ENCODE assay signal across 29 mouse cellular contexts in genomic region chr16:39159725-39160124, GRCm38 (mm10).
DNase-seq lines count a peak whose midpoint lies in the region; ATAC-seq and TF ChIP-seq lines count a peak whose summit lies in the region.
"Had no signal": no experiment of that assay in that cellular context is flagged by ENCODE, and none has a peak within 500 bp of the region (broad histone marks: within the 10 kb centered on the region; RNA-seq: fewer than 3 reads in every experiment).

No protein-coding gene starts in this region.

- H3K4me2 ChIP-seq in hindbrain, postnatal 0 days (ENCODE audit: low read depth, low read length), result no peak overlapping the region
- H3K4me2 ChIP-seq in hindbrain, embryonic 13.5 days, result no peak overlapping the region
- H3K4me2 ChIP-seq: embryonic facial prominence, embryonic 13.5 days; forebrain, embryonic 12.5 days; forebrain, embryonic 15.5 days; heart, embryonic 13.5 days; hindbrain, embryonic 15.5 days; intestine, embryonic 15.5 days had no signal

- H3K9me3 ChIP-seq in hindbrain, postnatal 0 days (ENCODE audit: low read length), result no peaks in the 10 kb centered on the region
- H3K9me3 ChIP-seq in hindbrain, embryonic 13.5 days, result no peaks in the 10 kb centered on the region
- H3K9me3 ChIP-seq: embryonic facial prominence, embryonic 10.5 days; embryonic facial prominence, embryonic 13.5 days; forebrain, embryonic 12.5 days; forebrain, embryonic 15.5 days; heart, embryonic 10.5 days; heart, embryonic 13.5 days; hindbrain, embryonic 15.5 days; intestine, embryonic 15.5 days had no signal

- H3K4me1 ChIP-seq in hindbrain, postnatal 0 days (ENCODE audit: insufficient read depth, low read length), result no peaks in the 10 kb centered on the region
- H3K4me1 ChIP-seq in hindbrain, embryonic 13.5 days (replicated peaks), result no peaks in the 10 kb centered on the region
- H3K4me1 ChIP-seq: embryonic facial prominence, embryonic 10.5 days; embryonic facial prominence, embryonic 13.5 days; forebrain, embryonic 12.5 days; forebrain, embryonic 15.5 days; heart, embryonic 10.5 days; hindbrain, embryonic 15.5 days; intestine, embryonic 15.5 days had no signal

- H3K4me3 ChIP-seq in hindbrain, postnatal 0 days (ENCODE audit: low read length), result no peak overlapping the region
- no peak overlapping the region for H3K4me3 ChIP-seq in hindbrain, embryonic 13.5 days
- H3K4me3 ChIP-seq: embryonic facial prominence, embryonic 10.5 days; embryonic facial prominence, embryonic 13.5 days; erythroblast, embryonic 14.5 days; forebrain, embryonic 12.5 days; forebrain, embryonic 15.5 days; heart, adult 2 months; heart, embryonic 10.5 days; heart, embryonic 13.5 days; hindbrain, embryonic 15.5 days; intestine, embryonic 15.5 days had no signal

- no peak overlapping the region for H3K27ac ChIP-seq in hindbrain, postnatal 0 days
- no peak overlapping the region for H3K27ac ChIP-seq in hindbrain, embryonic 13.5 days
- H3K27ac ChIP-seq: embryonic facial prominence, embryonic 10.5 days; embryonic facial prominence, embryonic 13.5 days; forebrain, embryonic 12.5 days; forebrain, embryonic 15.5 days; heart, adult 2 months; heart, embryonic 10.5 days; heart, embryonic 13.5 days; hindbrain, embryonic 15.5 days; intestine, embryonic 15.5 days had no signal

- no peak for ATAC-seq in hindbrain, postnatal 0 days
- ATAC-seq in hindbrain, embryonic 13.5 days (ENCODE audit: low FRiP score), result no peak
- ATAC-seq: activated CD4-positive, CD25-positive, alpha-beta regulatory T cell, adult 4 months; forebrain, embryonic 15.5 days; intestine, embryonic 15.5 days had no signal

- DNase-seq in adrenal gland, adult 2 months, result peak; percentile 31
- DNase-seq in adrenal gland, postnatal 4 days (ENCODE audit: low spot score in 2 of 2), result no peak
- peak; percentile 44 for DNase-seq in A20 (ENCODE audit: low read depth, low spot score)
- DNase-seq in adrenal gland, postnatal 10 days, result peak; percentile 12
- DNase-seq in yolk sac, embryonic 10.5 days (ENCODE audit: low spot score), result no peak
- no peak for DNase-seq in hindbrain, postnatal 0 days (ENCODE audit: low spot score)
- DNase-seq: cerebellum, adult 11-12 months; cerebellum, adult 8-10 months; cerebellum, postnatal 10 days; cerebellum, postnatal 36 days; embryo, embryonic 11 days; gastrocnemius, postnatal 10 days; gastrocnemius, postnatal 36 days; heart, adult 2 months; heart, postnatal 14 days; heart, postnatal 4 days; kidney, adult 11 months; kidney, adult 8-10 months had no signal

- no peak overlapping the region for H3K9ac ChIP-seq in hindbrain, postnatal 0 days (replicated peaks; ENCODE audit: low read length)
- H3K9ac ChIP-seq in hindbrain, embryonic 13.5 days, result no peak overlapping the region
- H3K9ac ChIP-seq: embryonic facial prominence, embryonic 13.5 days; forebrain, embryonic 12.5 days; forebrain, embryonic 15.5 days; heart, embryonic 13.5 days; hindbrain, embryonic 15.5 days; intestine, embryonic 15.5 days had no signal

- TF ChIP-seq CTCF in hindbrain, postnatal 0 days (IDR thresholded peaks at IDR 0.05; ENCODE audit: low read depth), result no peak

- WGBS in hindbrain, postnatal 0 days, result 84% methylated on average over 7 of the region's 7 CpGs
- WGBS in hindbrain, embryonic 13.5 days, result 83% methylated on average over 7 of the region's 7 CpGs

- no peaks in the 10 kb centered on the region for H3K36me3 ChIP-seq in hindbrain, postnatal 0 days (ENCODE audit: insufficient read depth, low read length)
- H3K36me3 ChIP-seq in hindbrain, embryonic 13.5 days, result no peaks in the 10 kb centered on the region
- H3K36me3 ChIP-seq: embryonic facial prominence, embryonic 10.5 days; embryonic facial prominence, embryonic 13.5 days; forebrain, embryonic 12.5 days; forebrain, embryonic 15.5 days; heart, embryonic 10.5 days; heart, embryonic 13.5 days; hindbrain, embryonic 15.5 days; intestine, embryonic 15.5 days had no signal

- H3K27me3 ChIP-seq in hindbrain, postnatal 0 days (ENCODE audit: insufficient read depth, low read length), result no peaks in the 10 kb centered on the region
- H3K27me3 ChIP-seq in hindbrain, embryonic 13.5 days, result no peaks in the 10 kb centered on the region
- H3K27me3 ChIP-seq: embryonic facial prominence, embryonic 13.5 days; forebrain, embryonic 12.5 days; forebrain, embryonic 15.5 days; heart, embryonic 13.5 days; hindbrain, embryonic 15.5 days; intestine, embryonic 15.5 days had no signal

Comparison
In these comparisons a context has a peak if more than half of its experiments do, and no peak if none do; other contexts are left out.
1. DNase-seq: peak in adrenal gland, adult 2 months (single experiment), A20 (single experiment) and adrenal gland, postnatal 10 days (single experiment); none in adrenal gland, postnatal 4 days (0 of 2), yolk sac, embryonic 10.5 days (single experiment) and hindbrain, postnatal 0 days (single experiment).